Mouse (Mus musculus): ENCODE data around the gene Hormad1.
"Not testable (repeated sequence)": the region's sequence is repeated elsewhere in the genome, so short reads cannot be mapped to it uniquely, and the experiment has no call there.

Hormad1 gene

DNA sequence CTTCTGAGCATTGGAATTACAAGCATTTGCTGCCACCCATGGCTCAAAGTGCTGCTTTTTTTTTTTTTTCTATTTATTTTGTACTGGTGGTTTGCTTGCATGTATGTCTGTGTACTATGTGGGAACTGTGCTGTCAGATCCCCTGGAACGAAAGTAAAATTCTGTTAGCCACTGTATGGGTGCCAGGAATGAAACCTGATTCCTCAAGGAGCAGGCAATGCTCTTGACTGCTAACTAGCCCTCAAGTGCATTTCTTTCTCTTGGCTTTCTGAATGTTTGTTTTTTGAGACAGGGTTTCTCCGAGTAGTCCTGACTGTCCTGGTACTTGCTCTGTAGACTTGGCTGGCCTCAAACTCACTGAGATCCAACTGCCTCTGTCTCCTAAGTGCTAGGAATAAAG, 2.3 kb downstream of the Hormad1 start:
- no peak for DNase-seq (ENCODE audit: low read depth)

- no peak for DNase-seq (ENCODE audit: low read depth)
Measured at GRCm38 (mm10) chr3:95569585-95569984, 10.1 kb downstream of the Hormad1 start.

- DNase-seq (ENCODE audit: low read depth) = no peak
Measured at GRCm38 (mm10) chr3:95587754-95588603, 28.5 kb downstream of the Hormad1 start.

- peak; percentile 97 for DNase-seq (ENCODE audit: low read depth)
Measured at GRCm38 (mm10) chr3:95588604-95589086, 29.2 kb downstream of the Hormad1 start, which contains the start of gene Golph3l. Gene Golph3l, plus strand, starts transcription at chr3:95588934.

GRCm38 (mm10) chr3:95598734-95599133, 39.3 kb downstream of the Hormad1 start:
- no peak for DNase-seq (ENCODE audit: low read depth)

DNA sequence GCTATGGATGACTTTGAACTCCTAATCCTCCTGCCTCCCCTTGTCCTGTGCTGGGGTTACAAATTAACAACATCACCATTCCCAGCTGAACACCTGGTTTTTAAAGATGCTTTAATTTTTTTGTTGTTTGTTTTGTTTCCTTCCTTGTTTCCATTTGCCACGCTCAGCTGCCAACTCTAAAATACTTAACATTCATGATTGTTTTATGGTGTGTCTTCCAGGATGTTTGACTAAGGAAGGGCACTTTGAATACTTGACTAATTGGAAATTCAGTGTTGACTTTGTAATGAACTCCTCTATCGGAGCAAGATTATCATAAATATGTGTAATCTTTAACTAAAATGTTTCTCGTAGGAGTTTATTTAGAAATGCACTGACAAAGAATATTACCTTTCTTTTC, 41.8 kb downstream of the Hormad1 start:
- DNase-seq (ENCODE audit: low read depth) = no peak

- DNase-seq (ENCODE audit: low read depth) = no peak
Measured at GRCm38 (mm10) chr3:95606096-95606495, 46.6 kb downstream of the Hormad1 start.

DNA sequence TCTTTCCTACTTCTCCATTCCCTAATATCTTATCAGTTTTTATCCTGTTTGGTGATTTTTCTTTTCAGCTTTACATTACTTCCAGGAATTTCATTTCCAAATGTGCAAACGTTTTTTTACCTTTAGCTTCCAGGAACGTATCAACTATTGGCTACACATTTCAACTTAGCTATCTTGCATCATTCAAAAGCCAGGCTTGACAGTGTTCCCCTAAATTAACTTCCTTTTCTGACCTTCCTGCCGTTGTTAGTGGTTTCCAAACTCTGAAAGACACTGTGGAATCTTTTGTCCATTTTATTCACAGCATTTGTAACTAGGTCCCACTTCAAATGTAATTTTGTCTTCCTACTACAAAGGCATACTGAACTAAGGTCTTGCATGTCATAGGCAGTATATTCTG, 49.7 kb downstream of the Hormad1 start:
- no peak for DNase-seq (ENCODE audit: low read depth)

DNA sequence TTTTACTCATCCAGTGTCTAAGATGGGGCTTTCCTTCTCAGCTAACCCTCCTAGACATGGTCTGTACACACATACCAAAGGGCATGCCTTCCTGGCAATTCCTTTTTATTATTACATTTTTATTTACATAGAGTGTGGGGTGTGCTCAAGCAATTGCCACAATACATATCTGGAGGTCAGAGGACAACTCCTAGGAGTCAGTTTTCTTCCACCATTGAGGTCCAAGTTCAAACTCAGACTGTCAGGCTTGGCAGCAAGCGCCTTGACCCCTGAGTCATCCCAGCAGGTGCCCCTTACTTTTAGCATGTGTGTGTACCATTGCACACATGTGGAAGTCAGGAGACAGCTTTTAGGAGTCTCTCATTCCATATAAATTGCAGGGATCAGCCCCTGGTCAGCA, 54.5 kb downstream of the Hormad1 start:
- DNase-seq (ENCODE audit: low read depth) = no peak

- no peak for DNase-seq (ENCODE audit: low read depth)
Measured at GRCm38 (mm10) chr3:95618511-95618910, 59.0 kb downstream of the Hormad1 start.

GRCm38 (mm10) chr3:95621241-95621640, 61.8 kb downstream of the Hormad1 start:
- DNase-seq (ENCODE audit: low read depth) = no peak

DNA sequence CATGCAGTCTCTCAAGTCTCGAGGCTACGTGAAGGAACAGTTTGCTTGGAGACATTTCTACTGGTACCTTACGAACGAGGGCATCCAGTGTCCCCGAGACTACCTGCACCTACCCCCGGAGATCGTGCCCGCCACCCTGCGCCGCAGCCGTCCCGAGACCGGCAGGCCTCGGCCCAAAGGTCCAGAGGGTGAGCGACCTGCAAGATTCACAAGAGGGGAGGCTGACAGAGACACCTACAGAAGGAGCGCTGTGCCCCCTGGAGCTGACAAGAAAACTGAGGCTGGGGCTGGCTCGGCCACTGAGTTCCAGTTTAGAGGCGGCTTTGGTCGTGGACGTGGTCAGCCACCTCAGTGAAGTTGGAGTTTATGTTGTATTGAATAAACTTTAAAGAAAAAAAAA, 62.9 kb downstream of the Hormad1 start:
- DNase-seq (ENCODE audit: low read depth) = not testable (repeated sequence)

GRCm38 (mm10) chr3:95623551-95623950, 64.1 kb downstream of the Hormad1 start:
- no peak for DNase-seq (ENCODE audit: low read depth)

DNA sequence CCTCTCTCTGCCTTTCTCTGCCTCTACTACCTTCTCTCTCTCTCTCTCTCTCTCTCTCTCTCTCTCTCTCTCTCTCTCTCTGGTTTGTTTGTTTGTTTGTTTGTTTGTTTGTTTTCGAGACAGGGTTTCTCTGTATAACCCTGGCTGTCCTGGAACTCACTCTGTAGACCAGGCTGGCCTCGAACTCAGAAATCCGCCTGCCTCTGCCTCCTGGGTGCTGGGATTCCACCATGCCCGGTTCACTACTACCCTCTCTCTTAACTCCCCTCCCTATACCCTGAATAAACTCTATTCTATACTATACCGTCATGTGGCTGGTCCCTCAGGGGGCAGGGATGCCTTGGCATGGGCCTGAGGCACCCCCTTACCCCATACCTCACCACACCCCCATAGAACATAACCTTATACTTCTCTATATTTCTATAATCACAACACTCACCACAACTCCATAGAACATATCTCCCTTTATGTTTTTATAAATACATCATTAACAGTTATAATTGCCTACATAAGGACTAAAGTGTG, 64.6 kb downstream of the Hormad1 start:
- DNase-seq (ENCODE audit: low read depth) = not testable (repeated sequence)

- DNase-seq (ENCODE audit: low read depth) = peak; percentile 100
Measured at GRCm38 (mm10) chr3:95624628-95625503, 65.4 kb downstream of the Hormad1 start, which contains the start of gene Ensa. Gene Ensa, plus strand, starts transcription at chr3:95624993.

GRCm38 (mm10) chr3:95627763-95628162, 68.3 kb downstream of the Hormad1 start:
- DNase-seq (ENCODE audit: low read depth) = no peak

DNA sequence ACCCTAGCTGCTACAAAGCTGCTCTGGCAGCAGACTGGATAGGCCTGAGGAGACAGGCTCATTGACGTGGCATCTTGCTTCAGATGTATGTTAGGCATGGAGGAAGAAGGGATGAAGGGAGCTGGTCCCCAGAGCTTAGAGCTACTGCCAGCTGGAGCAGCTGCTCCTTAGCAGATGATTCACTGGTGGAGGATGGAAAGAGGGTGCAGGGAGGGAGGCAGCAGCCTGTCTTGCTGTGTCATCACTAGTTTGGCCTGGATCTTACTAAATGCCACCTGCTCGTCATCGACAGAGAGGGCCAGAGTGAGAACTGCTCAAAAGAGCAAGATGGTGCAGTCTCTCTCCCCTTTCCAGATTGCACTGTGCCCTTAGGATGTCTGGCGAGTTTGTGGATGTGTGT, 70.3 kb downstream of the Hormad1 start:
- no peak for DNase-seq (ENCODE audit: low read depth)

GRCm38 (mm10) chr3:95630856-95631255, 71.4 kb downstream of the Hormad1 start:
- DNase-seq (ENCODE audit: low read depth) = no peak

GRCm38 (mm10) chr3:95631304-95631703, 71.8 kb downstream of the Hormad1 start:
- DNase-seq (ENCODE audit: low read depth) = no peak

DNA sequence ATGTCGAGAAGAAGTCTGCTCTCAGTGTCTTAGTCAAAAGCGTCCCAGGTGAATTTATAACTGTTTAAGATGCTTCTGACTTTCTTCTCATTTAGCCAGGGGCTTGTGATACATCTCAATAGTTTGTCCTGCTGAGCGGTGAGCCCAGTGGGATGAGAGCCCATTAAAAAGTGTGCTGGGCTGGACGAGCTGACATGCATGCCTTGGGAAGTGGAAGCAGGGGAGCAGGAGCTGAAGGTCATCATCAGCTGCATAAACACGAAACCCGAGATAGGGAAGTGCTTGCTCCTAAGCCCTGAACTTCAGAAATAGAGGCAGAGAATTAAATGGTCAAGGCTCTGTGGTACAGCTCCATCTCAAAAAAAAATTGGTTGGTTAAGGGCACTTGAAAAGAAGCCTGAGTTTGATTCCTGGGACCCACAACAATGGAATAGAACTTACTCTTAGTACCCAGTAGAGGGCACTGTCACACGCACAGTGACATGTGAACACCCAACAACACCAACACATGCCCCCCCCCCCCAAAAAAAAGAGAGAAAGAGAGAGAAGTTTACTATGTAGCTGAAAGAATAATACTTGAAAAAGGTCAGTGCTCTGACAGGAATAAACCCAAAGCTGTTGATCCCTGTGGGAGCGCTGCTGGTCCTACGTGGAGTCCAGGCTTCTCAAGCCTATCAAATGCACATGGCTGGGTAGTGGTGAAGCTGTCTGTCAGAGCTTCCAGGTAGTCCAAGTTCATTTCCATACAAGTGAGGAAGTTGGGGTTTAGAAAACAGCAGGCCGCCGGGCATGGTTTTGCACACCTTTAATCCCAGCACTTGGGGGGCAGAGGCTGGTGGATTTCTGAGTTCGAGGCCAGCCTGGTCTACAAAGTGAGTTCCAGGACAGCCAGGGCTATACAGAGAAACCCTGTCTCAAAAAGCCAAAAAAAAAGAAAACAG, 73.4 kb downstream of the Hormad1 start:
- peak; percentile 75 for DNase-seq (ENCODE audit: low read depth)

DNA sequence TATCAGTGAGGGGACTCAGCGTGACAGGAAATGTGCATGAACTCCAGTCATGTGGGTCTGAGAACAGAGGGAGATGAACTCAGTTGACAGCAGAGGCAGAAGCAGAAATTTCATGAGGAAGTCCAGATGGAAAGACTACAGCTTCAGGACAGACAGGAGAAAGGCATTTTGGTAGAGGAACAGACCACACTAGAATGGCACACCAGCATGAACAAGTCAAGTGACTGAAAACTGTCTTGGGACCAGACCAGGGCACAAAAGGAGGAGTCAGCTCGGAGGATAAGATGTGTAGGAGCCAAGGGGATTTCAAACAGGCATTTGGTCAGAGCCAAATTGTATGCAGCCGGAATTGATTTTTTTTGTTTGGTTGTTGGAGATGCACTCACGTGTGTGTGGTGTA, 76.2 kb downstream of the Hormad1 start:
- no peak for DNase-seq (ENCODE audit: low read depth)
